ENCODE assay signal across 7 mouse cellular contexts in genomic region chrX:20819708-20820426, GRCm38 (mm10). TPM values are rescaled to one million over a fixed set of nuclear protein-coding genes. Genes with fewer than 3 reads are reported as not detected.
DNase-seq lines count a peak whose midpoint lies in the region; ATAC-seq and TF ChIP-seq lines count a peak whose summit lies in the region.

No protein-coding gene starts in this region.

- intact Hi-C loops in gastrocnemius, adult 2 months (cut with DNase I) = loop anchor here (1.0 kb wide), 1 partner anchor 158 kb away; no protein-coding TSS in a partner anchor

- H3K27me3 ChIP-seq in hindbrain, embryonic 16.5 days (replicated peaks; ENCODE audit: control insufficient read depth, insufficient read depth, low read length) = no peaks in the 10 kb centered on the region

- H3K27ac ChIP-seq in gastrocnemius, adult 2 months = peak overlapping the region; percentile 76
- H3K27ac ChIP-seq in hindbrain, embryonic 16.5 days (ENCODE audit: low read depth, low read length) = peak overlapping the region; percentile 79
- 0 out of 2 replicates have a peak overlapping the region, but pooled peaks have one; percentile 15 for H3K27ac ChIP-seq in macrophage

- 47% methylated on average over 8 of the region's 8 CpGs for WGBS in hindbrain, embryonic 16.5 days
- WGBS in macrophage (ENCODE audit: missing documents) = 30% methylated on average over 6 of the region's 8 CpGs

- DNase-seq in T-cell, adult 2 months (ENCODE audit: low spot score) = peak; percentile 45
- peak; percentile 73 to 74 for DNase-seq in cerebellum, postnatal 10 days
- DNase-seq in gastrocnemius, adult 2 months = peak; percentile 68
- DNase-seq in left cerebral cortex, adult 8-10 months (ENCODE audit: low spot score in 2 of 2) = peak; percentile 10 to 33
- peak; percentile 8 for DNase-seq in right cerebral cortex, postnatal 25 days

- H3K9me3 ChIP-seq in hindbrain, embryonic 16.5 days (ENCODE audit: control insufficient read depth, low read length) = no peaks in the 10 kb centered on the region

- peak; percentile 48 for TF ChIP-seq CTCF in gastrocnemius, adult 2 months (IDR thresholded peaks at IDR 0.05)

- H3K36me3 ChIP-seq in hindbrain, embryonic 16.5 days (ENCODE audit: control insufficient read depth, insufficient read depth, low read length) = no peaks in the 10 kb centered on the region
- H3K36me3 ChIP-seq in macrophage (ENCODE audit: inconsistent target) = no peaks in the 10 kb centered on the region

- H3K9ac ChIP-seq in hindbrain, embryonic 16.5 days (ENCODE audit: low read depth, low read length) = peak overlapping the region; percentile 51

- peak overlapping the region; percentile 60 for H3K4me2 ChIP-seq in hindbrain, embryonic 16.5 days (ENCODE audit: low read length)

- H3K4me1 ChIP-seq in hindbrain, embryonic 16.5 days (ENCODE audit: control insufficient read depth, insufficient read depth, low read depth, low read length) = no peaks in the 10 kb centered on the region

- H3K4me3 ChIP-seq in gastrocnemius, adult 2 months = peak overlapping the region; percentile 73
- peak overlapping the region; percentile 29 for H3K4me3 ChIP-seq in hindbrain, embryonic 16.5 days (ENCODE audit: low read length)
- peak overlapping the region; percentile 24 for H3K4me3 ChIP-seq in macrophage (ENCODE audit: inconsistent target)

- H3K79me2 ChIP-seq in macrophage (ENCODE audit: inconsistent target) = no peaks in the 10 kb centered on the region

- ATAC-seq in hindbrain, embryonic 16.5 days = peak; percentile 65

RNA-seq across cellular contexts. Expression of gene Araf, which starts 22.3 kb away (rescaled TPM):
- 10 to 100 TPM; 87.8 to 98.0 TPM for total RNA-seq in gastrocnemius, adult 2 months (2021)
- polyA plus RNA-seq in hindbrain, embryonic 16.5 days (2015; fragmentation: Nextera tagmentation; extraction: Ambion mirVana) = 388 and 428 TPM in 2 replicates
- total RNA-seq in left cerebral cortex, adult 8-10 months (2022) = 100 to 1,000 TPM; 178 to 196 (median 190) TPM
- 100 to 1,000 TPM in 23 of 26 experiments, 10 to 100 TPM in 3; 83.7 to 263 (median 193) TPM for total RNA-seq in macrophage (2018; cell fraction: chromatin; rRNA removed)
- total RNA-seq in macrophage (2018; cell fraction: cytosol; rRNA removed) = 10 to 100 TPM; 45.0 to 65.0 (median 57.6) TPM
- total RNA-seq in macrophage (2018; cell fraction: nucleus; rRNA removed) = 100 to 1,000 TPM in 17 of 26 experiments, 10 to 100 TPM in 9; 63.1 to 208 (median 123) TPM
- polyA plus RNA-seq in macrophage (2018) = 53.5 to 60.0 TPM (median 55.5 TPM) in 3 replicates

RNA-seq across cellular contexts. Expression of gene Timp1, which starts 50.1 kb away (rescaled TPM):
- total RNA-seq in gastrocnemius, adult 2 months (2021) = 1 to 10 TPM in 1 of 2 experiments, under 1 TPM in 1; 0.48 to 3.0 TPM
- polyA plus RNA-seq in hindbrain, embryonic 16.5 days (2015; fragmentation: Nextera tagmentation; extraction: Ambion mirVana) = 3.1 and 6.0 TPM in 2 replicates
- total RNA-seq in left cerebral cortex, adult 8-10 months (2022) = 1 to 10 TPM in 2 of 4 experiments, under 1 TPM in 2; 0.41 to 2.4 (median 1.0) TPM
- 10 to 100 TPM in 1 of 26 experiments, 1 to 10 TPM in 22, not detected in 3; 1.4 to 26.0 (median 2.7) TPM for total RNA-seq in macrophage (2018; cell fraction: chromatin; rRNA removed)
- total RNA-seq in macrophage (2018; cell fraction: cytosol; rRNA removed) = 1 to 10 TPM in 15 of 26 experiments, under 1 TPM in 11; 0.26 to 6.4 (median 1.2) TPM
- total RNA-seq in macrophage (2018; cell fraction: nucleus; rRNA removed) = 10 to 100 TPM in 1 of 26 experiments, 1 to 10 TPM in 23, under 1 TPM in 1, not detected in 1; 0.86 to 10.9 (median 3.7) TPM
- 0.29 to 1.4 TPM (median 1.1 TPM) in 3 replicates for polyA plus RNA-seq in macrophage (2018)

Comparison
In these comparisons a context has a peak if more than half of its experiments do, and no peak if none do; other contexts are left out.
1. Peak in every context shown above with its lines: DNase-seq, ATAC-seq, H3K4me3 ChIP-seq and H3K27ac ChIP-seq.
2. DNase-seq: peak in every context shown above with its lines; median percentile 74 in cerebellum, postnatal 10 days; 68 in gastrocnemius, adult 2 months; 45 in T-cell, adult 2 months; 22 in left cerebral cortex, adult 8-10 months; 8 in right cerebral cortex, postnatal 25 days.
3. H3K27ac ChIP-seq: peak in every context shown above with its lines; median percentile 79 in hindbrain, embryonic 16.5 days; 76 in gastrocnemius, adult 2 months; 15 in macrophage.